Mouse (Mus musculus) embryo, embryonic 10.5 days (tissue): ENCODE data around the gene Cd200r3.
A peak's percentile ranks its signal among the peaks of the same experiment; 100 is the strongest.

Experiments used
- DNase-seq: peaks from one replicate; pipeline ENCODE4 v3.0.0-alpha.2; 2015; ENCODE audit warnings: low spot score

Cd200r3 gene

GRCm38 (mm10) chr16:44988667-44989357 lies 45.3 kb downstream of the Cd200r3 start:
- no peak for DNase-seq

DNA sequence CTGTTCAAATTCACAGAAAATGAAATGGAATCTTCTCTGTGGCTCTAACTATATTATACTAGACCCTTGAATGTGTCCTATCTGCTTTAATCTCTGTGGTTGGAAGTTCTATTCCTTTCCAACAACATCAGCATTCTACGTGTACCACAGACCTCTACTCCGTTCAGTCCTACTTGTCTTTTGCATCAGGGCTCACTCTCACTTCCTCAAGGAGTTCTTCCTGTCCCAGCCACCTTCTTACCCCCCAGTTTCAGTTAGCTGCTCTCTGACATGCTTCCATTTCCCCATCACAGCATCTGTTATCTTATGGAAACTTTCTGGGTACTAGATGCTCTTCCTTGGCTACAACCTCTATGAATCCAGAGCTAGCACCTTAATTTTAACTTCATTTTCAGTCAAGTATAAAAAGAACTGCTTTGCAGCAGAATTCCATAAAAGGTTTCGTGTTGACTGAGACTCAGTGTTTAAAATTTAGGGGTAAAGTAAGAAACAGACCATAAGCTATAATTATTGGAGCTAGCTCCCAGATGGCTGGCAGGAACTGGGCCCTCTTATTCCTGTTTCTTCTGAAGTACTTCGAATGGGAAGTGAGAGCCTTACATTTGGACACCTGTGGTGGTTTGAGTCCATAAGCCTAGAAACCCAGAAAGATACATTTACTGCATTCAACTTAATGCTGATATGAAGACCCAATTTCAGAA lies 50.0 kb downstream of the Cd200r3 start:
- DNase-seq = no peak

- DNase-seq = no peak
These were observed 50.9 kb downstream of the Cd200r3 start for GRCm38 (mm10) chr16:44994206-44994953.

GRCm38 (mm10) chr16:44995111-44995510 lies 51.6 kb downstream of the Cd200r3 start:
- DNase-seq = no peak

DNA sequence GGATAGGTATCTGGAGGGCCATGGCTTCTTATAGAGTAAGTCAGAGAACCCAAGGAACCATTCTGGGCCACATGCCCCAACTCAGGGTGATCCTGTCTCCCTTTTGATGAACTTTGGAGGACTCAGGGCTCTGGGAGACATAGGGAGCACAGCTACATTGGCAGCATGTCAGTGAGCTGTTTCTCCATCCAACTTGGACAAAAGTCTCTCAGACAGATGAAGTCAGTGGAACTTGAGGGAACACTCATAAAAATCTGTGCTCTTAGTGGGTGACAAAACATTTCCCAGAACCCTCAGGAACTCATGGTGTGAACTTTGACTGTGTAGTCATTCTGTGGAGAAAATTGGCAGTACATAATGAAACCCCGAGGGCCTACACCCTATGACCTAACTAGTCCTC lies 53.2 kb downstream of the Cd200r3 start:
- DNase-seq = no peak

DNA sequence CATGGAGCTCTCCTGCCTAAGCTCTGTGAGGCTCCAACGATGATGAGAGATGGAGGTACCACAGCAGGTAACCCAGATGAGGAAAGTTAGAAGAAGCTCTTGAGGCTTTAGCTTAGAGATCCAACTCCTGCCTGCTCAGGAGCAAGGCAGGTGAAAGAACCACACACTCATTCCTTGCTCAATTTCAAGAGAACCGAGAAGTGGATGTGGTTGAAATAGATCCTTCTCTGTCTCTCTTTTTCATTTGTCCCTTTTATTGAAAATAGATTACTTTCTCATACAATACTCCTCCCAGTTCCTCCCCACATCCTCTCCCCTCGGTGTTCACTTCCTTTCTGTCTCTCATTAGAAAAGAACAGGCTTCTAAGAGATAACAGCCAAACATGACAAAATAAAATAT lies 56.1 kb downstream of the Cd200r3 start:
- DNase-seq = no peak

- DNase-seq = no peak
These were observed 61.0 kb downstream of the Cd200r3 start for GRCm38 (mm10) chr16:45004443-45004842.

GRCm38 (mm10) chr16:45005280-45005679 lies 61.8 kb downstream of the Cd200r3 start:
- no peak for DNase-seq

GRCm38 (mm10) chr16:45006971-45007370 lies 63.5 kb downstream of the Cd200r3 start:
- no peak for DNase-seq

DNA sequence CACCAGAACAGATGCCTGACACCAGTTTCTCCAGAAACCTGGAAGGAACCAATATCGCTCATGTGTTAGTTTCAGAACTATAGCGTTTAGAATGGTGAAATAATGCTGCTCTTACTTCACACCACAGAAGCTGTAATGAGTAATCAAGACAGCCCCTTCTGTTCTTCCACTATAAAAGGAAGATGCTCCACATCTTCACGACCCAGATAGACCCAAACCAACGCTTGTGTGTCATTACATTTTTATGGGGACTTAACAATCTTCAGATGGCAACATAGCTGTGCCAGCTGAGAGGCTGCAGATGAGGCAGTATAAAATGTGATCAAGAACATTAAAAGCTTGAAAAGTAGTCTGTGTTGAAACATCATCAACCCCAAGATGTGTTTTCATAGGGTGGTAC lies 64.3 kb downstream of the Cd200r3 start:
- DNase-seq = no peak

DNA sequence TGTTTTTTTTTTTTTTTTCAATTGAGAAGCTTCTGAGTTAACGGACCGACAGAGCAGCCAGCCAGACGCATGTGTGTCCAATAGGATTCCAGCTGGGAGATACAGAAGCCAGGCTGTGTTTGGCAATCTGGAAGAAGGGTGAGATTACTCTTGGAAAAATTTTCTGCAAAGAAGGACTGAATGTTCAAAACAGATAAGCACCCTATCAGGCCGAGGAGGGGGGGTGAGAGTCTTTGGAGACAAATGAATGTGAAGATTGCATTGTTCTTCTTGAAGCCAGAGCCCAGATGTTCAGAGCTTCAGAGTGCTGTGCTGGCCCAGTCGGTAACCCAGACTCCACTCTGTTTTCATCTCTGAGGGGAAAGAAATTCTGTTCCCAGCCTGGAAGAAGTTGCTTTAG lies 66.2 kb downstream of the Cd200r3 start:
- no peak for DNase-seq

DNA sequence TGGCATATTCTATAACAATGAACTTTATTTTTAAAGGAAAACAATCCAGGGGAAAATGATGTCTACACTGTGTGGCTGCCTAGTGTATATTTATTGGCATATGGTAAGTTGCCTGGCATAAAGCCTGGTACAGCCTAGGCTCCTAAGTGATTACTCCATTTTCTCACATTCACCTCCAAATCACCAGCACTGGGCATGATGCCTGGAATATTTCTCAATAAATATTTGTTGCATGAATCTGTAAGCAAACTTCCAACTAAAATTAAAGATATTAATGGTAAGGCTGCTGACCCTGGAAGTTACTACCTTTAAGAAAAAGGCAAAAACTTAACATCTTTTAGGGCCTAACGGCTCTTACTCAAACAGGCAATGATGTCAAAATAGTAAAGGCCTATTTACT lies 72.1 kb downstream of the Cd200r3 start:
- DNase-seq = no peak

GRCm38 (mm10) chr16:45016488-45016887 lies 73.0 kb downstream of the Cd200r3 start:
- no peak for DNase-seq

DNA sequence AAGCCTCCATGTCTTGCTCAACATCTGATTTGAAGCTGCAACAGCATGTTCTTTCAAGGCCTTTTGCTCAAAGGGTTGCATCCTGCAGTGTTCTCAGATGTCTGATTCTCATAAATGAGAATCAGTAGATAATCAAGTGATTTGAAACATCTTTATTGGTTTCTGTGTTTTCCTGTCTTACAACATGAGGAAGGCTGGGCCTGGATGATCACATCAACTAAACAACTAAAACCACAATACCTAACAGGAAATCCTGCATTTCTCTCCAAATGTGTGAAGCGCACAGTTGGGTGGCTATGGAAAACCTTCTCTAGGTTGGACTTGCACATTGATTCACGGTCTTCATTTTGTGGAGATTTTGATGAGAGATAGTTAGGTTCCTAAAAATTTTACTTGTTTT lies 75.4 kb downstream of the Cd200r3 start:
- DNase-seq = no peak

- DNase-seq = no peak
These were observed 76.6 kb downstream of the Cd200r3 start for GRCm38 (mm10) chr16:45020055-45020454.

- DNase-seq = no peak
These were observed 77.3 kb downstream of the Cd200r3 start for GRCm38 (mm10) chr16:45020669-45021309.

DNA sequence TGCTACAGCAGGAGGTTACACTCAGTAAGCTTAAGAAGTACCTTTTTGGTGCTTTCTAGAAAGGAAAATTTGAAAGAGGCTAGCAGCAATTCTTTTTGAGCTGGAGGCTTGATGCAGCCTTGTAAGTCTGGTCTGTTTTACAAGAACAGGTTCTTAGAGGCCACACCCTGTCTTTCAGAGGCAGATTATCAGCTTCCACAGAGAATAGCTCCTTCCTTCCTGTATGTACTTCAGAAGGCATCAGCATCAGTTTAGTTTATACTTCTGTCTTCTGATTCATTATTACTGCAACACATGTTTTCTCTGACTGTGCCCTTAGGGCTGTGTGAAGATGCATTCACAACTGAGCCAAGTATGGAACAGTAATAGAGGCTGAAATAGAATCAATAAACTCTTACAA lies 78.0 kb downstream of the Cd200r3 start:
- DNase-seq = no peak

DNA sequence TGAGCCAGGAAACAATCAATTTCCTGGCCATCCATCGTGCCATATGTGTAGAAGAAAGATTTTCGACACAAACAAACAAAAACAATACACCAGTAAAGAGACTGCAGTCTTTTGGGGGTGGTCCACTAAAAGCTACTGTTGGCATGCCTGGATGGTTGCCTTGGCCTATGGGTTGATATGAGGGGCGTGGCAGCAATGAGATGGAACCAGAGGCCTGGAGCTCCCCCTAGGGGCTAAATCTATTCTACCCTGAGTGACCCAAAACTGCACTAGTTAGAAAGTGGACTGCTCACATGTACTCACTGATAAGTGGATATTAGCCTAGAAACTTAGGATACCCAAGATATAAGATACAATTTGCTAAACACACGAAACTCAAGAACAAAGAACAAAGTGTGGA lies 80.4 kb downstream of the Cd200r3 start:
- peak; percentile 64 for DNase-seq

- DNase-seq = no peak
These were observed 81.8 kb downstream of the Cd200r3 start for GRCm38 (mm10) chr16:45025321-45025720.

- no peak for DNase-seq
These were observed 85.6 kb downstream of the Cd200r3 start for GRCm38 (mm10) chr16:45029080-45029479.

DNA sequence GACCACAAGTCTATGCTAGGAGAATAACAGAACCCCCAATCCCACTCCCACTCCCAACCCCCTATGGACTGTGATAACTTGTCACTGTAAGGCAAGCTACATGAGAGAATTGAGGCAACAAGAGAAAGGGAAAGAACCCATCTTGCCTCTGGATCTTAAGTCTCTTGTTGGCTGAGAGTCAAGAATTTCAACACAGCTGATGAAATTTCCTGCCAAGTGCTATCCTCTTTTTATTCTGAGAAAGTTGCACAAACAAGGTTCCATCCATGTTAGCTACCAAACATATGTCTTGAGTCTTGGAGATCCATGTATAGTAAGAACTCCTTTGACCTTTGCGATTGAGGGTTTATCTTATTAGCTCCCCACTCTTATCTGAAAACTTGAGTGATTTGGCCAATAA lies 86.0 kb downstream of the Cd200r3 start:
- DNase-seq = no peak

- DNase-seq = no peak
These were observed 86.6 kb downstream of the Cd200r3 start for GRCm38 (mm10) chr16:45030127-45030526.

GRCm38 (mm10) chr16:45030796-45031195 lies 87.3 kb downstream of the Cd200r3 start:
- DNase-seq = no peak
